Mouse (Mus musculus) heart, postnatal 0 days (tissue): ENCODE measurements around the gene Stx1b.

ENCODE experiments used
- CTCF ChIP-seq: IDR thresholded peaks from 2 replicates; pipeline ENCODE4 v1.5.1; 2016; ENCODE audit warnings: antibody characterized with exemption, control low read depth, low read depth
- EP300 ChIP-seq: IDR thresholded peaks from 2 replicates; pipeline ENCODE4 v1.6.1; 2016; ENCODE audit warnings: antibody characterized with exemption, low read depth

- TF ChIP-seq CTCF (no peak), EP300 (no peak)
Observed at GRCm38 (mm10) chr7:127772557-127772956, 51.8 kb downstream of the Stx1b start.
